Mouse (Mus musculus): Measurements from ENCODE around the gene Myocd. TPM values are rescaled to one million over a fixed set of nuclear protein-coding genes. Genes with fewer than 3 reads are reported as not detected.

The Myocd gene
- polyA plus RNA-seq, 1 experiment from 2014 or later = 0.11 TPM

DNA sequence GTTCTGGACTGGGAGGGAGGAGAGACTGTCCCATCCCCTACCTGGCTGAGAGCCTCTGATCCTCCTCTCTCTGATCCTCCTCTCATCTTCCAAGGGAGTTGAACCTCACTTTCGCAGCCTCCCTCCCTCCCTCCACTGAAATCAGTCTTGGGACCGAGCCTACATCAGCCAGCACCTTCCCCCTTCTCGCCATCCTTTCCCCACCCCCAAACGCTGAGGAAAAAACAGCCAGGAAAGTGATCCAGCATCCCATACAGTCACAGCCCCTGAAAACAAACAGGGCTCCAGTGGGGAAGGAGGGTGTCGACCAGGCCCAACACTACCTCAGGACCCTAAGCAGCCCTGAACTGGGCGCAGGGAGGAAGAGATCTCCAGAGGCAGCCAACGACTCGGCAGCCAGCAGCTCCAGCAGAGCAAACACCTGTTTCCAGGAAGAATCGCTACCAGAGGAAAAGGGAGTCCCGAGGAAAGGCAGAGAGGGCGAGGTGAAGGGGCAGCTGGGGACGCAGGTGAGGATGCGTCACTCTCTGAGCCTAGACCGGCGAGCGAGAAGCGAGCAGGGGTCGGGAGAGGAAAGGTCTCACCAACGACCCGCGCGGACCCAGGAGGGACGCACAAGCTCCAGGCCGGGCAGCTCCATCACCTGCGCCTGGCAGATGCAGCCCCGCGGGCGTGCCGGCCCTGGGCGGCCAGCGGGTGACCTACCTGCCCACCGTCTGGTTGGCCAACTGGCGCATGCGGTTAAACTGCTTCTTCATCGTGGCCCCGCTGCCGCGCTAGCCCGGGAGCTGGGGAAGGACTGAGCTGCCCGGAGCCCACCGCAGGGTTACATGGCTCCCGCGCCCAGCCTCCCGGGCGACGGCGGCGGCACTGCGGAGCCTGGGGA lies 107.7 kb downstream of the Myocd start:
- ATAC-seq (ENCODE audit: low FRiP score, low TSS enrichment) (peak; percentile 87), DNase-seq (no peak)
- WGBS = 1% methylated on average over 46 of the region's 49 CpGs
- Histone ChIP-seq H3K4me1 (ENCODE audit: control insufficient read depth, insufficient read depth, low read length) (peaks cover 10% of the 10 kb centered on the region; the same call in 1 of the 2 replicates), H3K9ac (replicated peaks; ENCODE audit: low read length) (peak overlapping the region; percentile 82), H3K4me2 (ENCODE audit: low read length) (peak overlapping the region; percentile 90), H3K9me3 (ENCODE audit: control insufficient read depth, low read length) (no peaks in the 10 kb centered on the region), H3K27ac (replicated peaks; ENCODE audit: low read depth, low read length) (peak overlapping the region; percentile 70), H3K36me3 (ENCODE audit: control insufficient read depth, insufficient read depth, low read length) (no peaks in the 10 kb centered on the region), H3K4me3 (replicated peaks; ENCODE audit: low read depth, low read length) (peak overlapping the region; percentile 88), H3K27me3 (ENCODE audit: control insufficient read depth, insufficient read depth, low read length) (no peaks in the 10 kb centered on the region)

- DNase-seq (no peak), ATAC-seq (ENCODE audit: low FRiP score, low TSS enrichment) (no peak)
- no peaks in the 10 kb centered on the region for H3K9me3 ChIP-seq (ENCODE audit: control insufficient read depth, low read length)
- H3K27me3 ChIP-seq (ENCODE audit: control insufficient read depth, insufficient read depth, low read length) = no peaks in the 10 kb centered on the region
- H3K4me2 ChIP-seq (ENCODE audit: low read length) = peak overlapping the region; percentile 90
- peak overlapping the region; percentile 82; the same call in 1 of the 2 replicates for H3K9ac ChIP-seq (replicated peaks; ENCODE audit: low read length)
- no peak overlapping the region for H3K27ac ChIP-seq (replicated peaks; ENCODE audit: low read depth, low read length)
- peaks cover 10% of the 10 kb centered on the region; the same call in 1 of the 2 replicates for H3K4me1 ChIP-seq (ENCODE audit: control insufficient read depth, insufficient read depth, low read length)
- WGBS = 63% methylated on average over 7 of the region's 7 CpGs
- peak overlapping the region; percentile 88 for H3K4me3 ChIP-seq (replicated peaks; ENCODE audit: low read depth, low read length)
- no peaks in the 10 kb centered on the region for H3K36me3 ChIP-seq (ENCODE audit: control insufficient read depth, insufficient read depth, low read length)
Observed at GRCm38 (mm10) chr11:65160991-65161880, 108.6 kb downstream of the Myocd start.

DNA sequence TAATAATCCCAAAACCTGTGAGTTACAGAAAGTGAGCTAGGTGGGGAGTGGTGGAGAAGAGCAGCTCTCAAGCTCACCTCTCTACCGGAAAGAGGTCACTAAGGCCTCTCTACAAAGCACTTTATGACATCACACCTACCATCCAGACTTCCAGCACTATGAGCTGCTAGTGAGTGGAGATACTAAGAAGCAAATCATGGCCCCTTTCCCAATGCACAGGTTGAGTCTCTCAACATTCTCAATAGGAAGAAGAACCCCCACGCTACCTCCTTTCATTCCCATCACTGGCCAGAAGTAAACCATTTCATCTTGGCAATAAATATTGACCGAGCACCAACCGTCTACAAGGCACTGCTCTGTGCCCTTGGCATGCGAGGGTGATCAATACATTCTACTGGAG lies 110.0 kb downstream of the Myocd start, which contains the start of gene 1700086D15Rik:
Gene 1700086D15Rik (minus strand): TSS at position 101 of the 400 bp plus-strand sequence.
- H3K4me3 ChIP-seq (replicated peaks; ENCODE audit: low read depth, low read length) = no peak within 1 kb of the TSS

GRCm38 (mm10) chr11:65158658-65158990 lies 111.2 kb downstream of the Myocd start:
- Histone ChIP-seq H3K9me3 (ENCODE audit: control insufficient read depth, low read length) (no peaks in the 10 kb centered on the region), H3K4me2 (ENCODE audit: low read length) (no peak overlapping the region), H3K27me3 (ENCODE audit: control insufficient read depth, insufficient read depth, low read length) (no peaks in the 10 kb centered on the region), H3K4me3 (replicated peaks; ENCODE audit: low read depth, low read length) (no peak overlapping the region), H3K9ac (replicated peaks; ENCODE audit: low read length) (no peak overlapping the region), H3K4me1 (ENCODE audit: control insufficient read depth, insufficient read depth, low read length) (peaks cover 10% of the 10 kb centered on the region; the same call in 1 of the 2 replicates), H3K36me3 (ENCODE audit: control insufficient read depth, insufficient read depth, low read length) (no peaks in the 10 kb centered on the region), H3K27ac (replicated peaks; ENCODE audit: low read depth, low read length) (no peak overlapping the region)
- WGBS = 89% methylated on average over 5 of the region's 5 CpGs
- no peak for DNase-seq
- no peak for ATAC-seq (ENCODE audit: low FRiP score, low TSS enrichment)

More for the DNA sequence above, 110.0 kb downstream of the Myocd start, which contains the start of gene 1700086D15Rik:
- no peak within 1 kb of the TSS for H3K27ac ChIP-seq (replicated peaks; ENCODE audit: low read depth, low read length)
- no peaks in the 10 kb centered on the region for H3K27me3 ChIP-seq (ENCODE audit: control insufficient read depth, insufficient read depth, low read length)
- H3K9me3 ChIP-seq (ENCODE audit: control insufficient read depth, low read length) = no peaks in the 10 kb centered on the region
- no peak within 1 kb of the TSS for H3K9ac ChIP-seq (replicated peaks; ENCODE audit: low read length)
- H3K36me3 ChIP-seq (ENCODE audit: control insufficient read depth, insufficient read depth, low read length) = no peaks in the 10 kb centered on the region
- ATAC-seq (ENCODE audit: low FRiP score, low TSS enrichment) (no peak), DNase-seq (no peak)
- H3K4me2 ChIP-seq (ENCODE audit: low read length) = no peak within 1 kb of the TSS
- H3K4me1 ChIP-seq (ENCODE audit: control insufficient read depth, insufficient read depth, low read length) = peaks cover 10% of the 10 kb centered on the region; the same call in 1 of the 2 replicates
- WGBS = 96% methylated on average over 5 of the region's 5 CpGs

GRCm38 (mm10) chr11:65157966-65158657 lies 111.7 kb downstream of the Myocd start:
- DNase-seq (no peak), ATAC-seq (ENCODE audit: low FRiP score, low TSS enrichment) (no peak)
- no peaks in the 10 kb centered on the region for H3K27me3 ChIP-seq (ENCODE audit: control insufficient read depth, insufficient read depth, low read length)
- no peak overlapping the region for H3K9ac ChIP-seq (replicated peaks; ENCODE audit: low read length)
- no peaks in the 10 kb centered on the region for H3K9me3 ChIP-seq (ENCODE audit: control insufficient read depth, low read length)
- H3K4me2 ChIP-seq (ENCODE audit: low read length) = no peak overlapping the region
- 93% methylated on average over 20 of the region's 20 CpGs for WGBS
- H3K4me1 ChIP-seq (ENCODE audit: control insufficient read depth, insufficient read depth, low read length) = peaks cover 10% of the 10 kb centered on the region; the same call in 1 of the 2 replicates
- H3K36me3 ChIP-seq (ENCODE audit: control insufficient read depth, insufficient read depth, low read length) = no peaks in the 10 kb centered on the region
- no peak overlapping the region for H3K4me3 ChIP-seq (replicated peaks; ENCODE audit: low read depth, low read length)
- H3K27ac ChIP-seq (replicated peaks; ENCODE audit: low read depth, low read length) = no peak overlapping the region

- no peak for DNase-seq
- no peak overlapping the region for H3K27ac ChIP-seq (replicated peaks; ENCODE audit: low read depth, low read length)
- 90% methylated on average over 5 of the region's 5 CpGs for whole genome bisulfite sequencing
- no peaks in the 10 kb centered on the region for H3K9me3 ChIP-seq (ENCODE audit: control insufficient read depth, low read length)
- H3K4me2 ChIP-seq (ENCODE audit: low read length) = no peak overlapping the region
- H3K36me3 ChIP-seq (ENCODE audit: control insufficient read depth, insufficient read depth, low read length) = no peaks in the 10 kb centered on the region
- H3K9ac ChIP-seq (replicated peaks; ENCODE audit: low read length) = no peak overlapping the region
- no peaks in the 10 kb centered on the region for H3K27me3 ChIP-seq (ENCODE audit: control insufficient read depth, insufficient read depth, low read length)
- H3K4me3 ChIP-seq (replicated peaks; ENCODE audit: low read depth, low read length) = no peak overlapping the region
- ATAC-seq (ENCODE audit: low FRiP score, low TSS enrichment) = no peak
- no peaks in the 10 kb centered on the region for H3K4me1 ChIP-seq (ENCODE audit: control insufficient read depth, insufficient read depth, low read length)
Observed at GRCm38 (mm10) chr11:65153006-65153405, 116.8 kb downstream of the Myocd start.

- Histone ChIP-seq H3K4me3 (replicated peaks; ENCODE audit: low read depth, low read length) (no peak overlapping the region), H3K36me3 (ENCODE audit: control insufficient read depth, insufficient read depth, low read length) (no peaks in the 10 kb centered on the region), H3K4me2 (ENCODE audit: low read length) (no peak overlapping the region), H3K27me3 (ENCODE audit: control insufficient read depth, insufficient read depth, low read length) (no peaks in the 10 kb centered on the region), H3K27ac (replicated peaks; ENCODE audit: low read depth, low read length) (no peak overlapping the region), H3K9me3 (ENCODE audit: control insufficient read depth, low read length) (no peaks in the 10 kb centered on the region), H3K9ac (replicated peaks; ENCODE audit: low read length) (no peak overlapping the region), H3K4me1 (ENCODE audit: control insufficient read depth, insufficient read depth, low read length) (no peaks in the 10 kb centered on the region)
- 92% methylated on average over 7 of the region's 7 CpGs for WGBS
- no peak for ATAC-seq (ENCODE audit: low FRiP score, low TSS enrichment)
- DNase-seq = no peak
Observed at GRCm38 (mm10) chr11:65148441-65148840, 121.3 kb downstream of the Myocd start.

GRCm38 (mm10) chr11:65142838-65143417 lies 126.9 kb downstream of the Myocd start:
- H3K4me3 ChIP-seq (replicated peaks; ENCODE audit: low read depth, low read length) = no peak overlapping the region
- H3K27ac ChIP-seq (replicated peaks; ENCODE audit: low read depth, low read length) = no peak overlapping the region
- no peaks in the 10 kb centered on the region for H3K36me3 ChIP-seq (ENCODE audit: control insufficient read depth, insufficient read depth, low read length)
- H3K4me2 ChIP-seq (ENCODE audit: low read length) = no peak overlapping the region
- no peak overlapping the region for H3K9ac ChIP-seq (replicated peaks; ENCODE audit: low read length)
- H3K27me3 ChIP-seq (ENCODE audit: control insufficient read depth, insufficient read depth, low read length) = no peaks in the 10 kb centered on the region
- ATAC-seq (ENCODE audit: low FRiP score, low TSS enrichment) (no peak), DNase-seq (no peak)
- no peaks in the 10 kb centered on the region for H3K4me1 ChIP-seq (ENCODE audit: control insufficient read depth, insufficient read depth, low read length)
- H3K9me3 ChIP-seq (ENCODE audit: control insufficient read depth, low read length) = no peaks in the 10 kb centered on the region
- 84% methylated on average over 4 of the region's 4 CpGs for WGBS

Data from midbrain, embryonic 14.5 days (tissue).